Mouse (Mus musculus) layer of hippocampus, adult 2 months (tissue): Measurements from ENCODE around the gene Dstyk. TPM values are rescaled to one million over a fixed set of nuclear protein-coding genes. Genes with fewer than 3 reads are reported as not detected.

Source experiments
- DNase-seq, 2 experiments: peaks; one replicate each; pipeline ENCODE4 v3.0.0; 2022; ENCODE audit warnings: low spot score in 2 of 2
- H3K27ac ChIP-seq: fragments of 200-600 bp; 2 replicates; pipeline ENCODE4 v1.8.1; 2022
- H3K4me3 ChIP-seq: fragments of 200-600 bp; 2 replicates; pipeline ENCODE4 v1.8.1; 2022; ENCODE audit warnings: mild to moderate bottlenecking
- CTCF ChIP-seq: fragments of 200-600 bp; conservative IDR thresholded peaks from 2 replicates; pipeline ENCODE4 v1.8.1; 2022; ENCODE audit warnings: antibody characterized with exemption, mild to moderate bottlenecking, moderate library complexity
- long read RNA-seq, 2 experiments: library from polyadenylated mRNA; stranded (forward); transcript quantifications; one replicate each; pipeline ENCODE4 v2.0.0; 2021; ENCODE audit warnings: borderline mapping rate in 2 of 2
- total RNA-seq, 2 experiments: library from RNA; stranded (reverse); gene quantifications; 2 replicates each; pipeline ENCODE4 v1.2.3; 2021

Dstyk gene
- total RNA-seq = 10 to 100 TPM; 49.0 to 50.2 TPM
- long read RNA-seq, experiment 1, full-length matches to known transcripts = 10 of 32 reads
- long read RNA-seq, experiment 1, partial matches to known transcripts = 5 of 32 reads
- long read RNA-seq, experiment 1, other reads (novel, unspliced or antisense) = 17 of 32 reads
- long read RNA-seq, experiment 2, full-length matches to known transcripts = 15 of 39 reads
- long read RNA-seq, experiment 2, partial matches to known transcripts = 5 of 39 reads
- long read RNA-seq, experiment 2, other reads (novel, unspliced or antisense) = 19 of 39 reads

DNA sequence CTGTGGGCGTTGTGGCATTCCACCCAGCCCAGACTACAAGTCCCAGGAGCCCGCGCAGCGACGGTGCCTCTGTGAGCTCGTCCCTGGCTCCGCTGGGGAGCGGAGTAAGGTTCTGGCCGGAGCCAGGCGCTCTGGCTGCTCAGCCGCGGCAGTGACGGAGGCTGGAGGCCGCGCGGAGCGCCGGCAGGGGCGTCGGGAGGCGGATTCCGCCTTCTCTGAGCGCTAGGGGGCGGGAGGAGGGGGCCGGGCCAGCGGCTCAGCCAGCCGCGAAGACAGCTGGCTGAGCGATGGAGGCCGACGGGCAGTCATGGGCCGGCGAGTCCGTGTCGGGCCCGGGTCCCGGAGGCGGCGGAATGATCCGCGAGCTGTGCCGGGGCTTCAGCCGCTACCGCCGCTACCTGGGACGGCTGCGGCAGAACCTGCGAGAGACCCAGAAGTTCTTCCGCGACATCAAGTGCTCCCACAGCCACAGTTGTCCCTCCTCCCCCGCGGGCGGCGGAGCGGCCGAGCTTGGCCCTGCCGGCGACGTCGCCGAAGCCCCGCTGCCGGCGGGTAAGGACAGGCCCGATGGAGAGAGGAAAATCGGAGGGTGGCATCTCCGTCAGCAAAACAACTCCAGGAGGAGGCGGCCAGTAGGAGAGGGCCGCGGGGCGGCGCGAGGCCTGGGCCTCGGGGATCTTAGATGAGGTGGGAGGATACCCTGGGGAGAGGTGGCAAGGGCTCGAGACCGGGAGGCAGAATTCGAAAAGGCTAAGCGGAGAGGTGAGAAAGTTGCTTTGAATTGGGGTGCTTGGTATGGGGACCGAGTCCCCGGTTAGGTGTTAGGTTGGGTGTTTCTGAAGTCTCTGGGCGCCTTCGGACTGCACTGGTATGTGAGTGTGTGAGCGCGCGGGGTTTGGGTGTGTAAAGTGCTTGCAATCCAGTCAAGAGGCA lies at the start of gene Dstyk:
Dstyk (plus strand) TSS at position 237 of the 933 bp plus-strand sequence.
- Histone ChIP-seq H3K27ac (peak within 1 kb of the TSS; percentile 91), H3K4me3 (peak within 1 kb of the TSS; percentile 98)
- peak; percentile 77 for TF ChIP-seq CTCF
- DNase-seq = peak; percentile 91 to 92

DNA sequence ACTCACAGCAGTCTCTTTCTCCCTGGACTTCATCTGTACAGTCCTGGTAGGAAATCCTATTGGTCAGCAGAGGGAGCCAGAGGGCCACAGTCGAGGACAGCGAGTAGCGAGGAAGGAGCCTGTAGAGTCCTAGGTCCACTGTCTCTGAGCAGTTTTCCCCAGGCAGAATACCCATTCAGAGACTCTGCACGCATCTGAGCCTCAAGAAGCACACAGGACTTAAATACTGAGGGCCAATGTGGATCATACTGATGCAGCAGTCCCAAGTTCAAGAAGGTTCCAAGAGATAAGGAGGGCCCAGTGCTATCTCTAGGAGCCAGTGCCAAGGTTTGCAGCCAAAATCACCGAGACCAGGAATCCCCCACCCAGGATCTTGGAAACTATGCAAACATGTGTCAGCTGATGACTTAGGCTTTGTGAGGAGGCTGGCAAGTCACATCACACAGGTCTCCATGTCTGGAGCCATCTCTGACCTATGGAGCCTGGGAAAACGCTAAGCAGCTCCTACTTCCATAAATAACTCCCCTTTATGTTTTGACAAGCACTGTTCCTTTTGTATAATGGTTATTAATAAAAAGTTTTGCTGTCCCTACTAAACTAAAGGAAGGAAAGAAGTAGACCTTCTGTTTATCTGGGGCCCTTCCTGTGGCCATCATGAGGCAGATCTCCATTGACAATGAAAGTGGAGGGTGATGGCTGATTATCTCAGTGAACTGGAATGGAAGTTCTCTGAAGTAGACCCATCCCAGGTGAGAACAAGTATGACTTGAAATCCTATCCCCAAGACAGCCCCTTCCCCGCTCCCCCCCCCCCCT lies 49.5 kb upstream of the Dstyk start:
- TF ChIP-seq CTCF = peak; percentile 93
- peak overlapping the region; percentile 86 for H3K27ac ChIP-seq
- DNase-seq = peak; percentile 88 to 91
- no peak overlapping the region for H3K4me3 ChIP-seq

DNA sequence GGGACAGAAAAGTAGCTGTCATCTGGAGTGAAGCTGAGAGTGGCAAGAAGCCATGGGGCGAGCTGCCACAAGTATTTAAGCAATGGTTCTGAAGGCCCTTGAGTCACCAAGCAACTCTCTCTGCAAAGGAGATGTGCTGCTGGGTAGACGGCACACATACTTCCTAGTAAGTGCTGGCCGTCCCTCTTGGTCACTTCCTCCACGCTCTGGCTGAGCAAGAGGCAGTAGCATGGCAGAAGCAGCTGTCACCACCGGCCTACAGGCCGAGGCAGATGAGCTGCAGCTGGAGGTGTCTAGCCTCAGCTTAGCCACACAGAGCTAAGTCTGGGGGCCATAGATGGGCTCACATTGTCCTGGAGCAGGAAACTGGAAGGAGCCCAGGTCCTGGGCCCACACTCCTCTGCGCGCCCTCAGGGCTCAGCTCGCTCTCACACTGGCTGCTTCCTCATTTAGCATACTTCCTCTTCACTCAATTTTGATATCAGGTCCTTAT lies 46.6 kb upstream of the Dstyk start:
- TF ChIP-seq CTCF = no peak
- H3K27ac ChIP-seq = peak overlapping the region; percentile 87
- H3K4me3 ChIP-seq = no peak overlapping the region
- no peak for DNase-seq

DNA sequence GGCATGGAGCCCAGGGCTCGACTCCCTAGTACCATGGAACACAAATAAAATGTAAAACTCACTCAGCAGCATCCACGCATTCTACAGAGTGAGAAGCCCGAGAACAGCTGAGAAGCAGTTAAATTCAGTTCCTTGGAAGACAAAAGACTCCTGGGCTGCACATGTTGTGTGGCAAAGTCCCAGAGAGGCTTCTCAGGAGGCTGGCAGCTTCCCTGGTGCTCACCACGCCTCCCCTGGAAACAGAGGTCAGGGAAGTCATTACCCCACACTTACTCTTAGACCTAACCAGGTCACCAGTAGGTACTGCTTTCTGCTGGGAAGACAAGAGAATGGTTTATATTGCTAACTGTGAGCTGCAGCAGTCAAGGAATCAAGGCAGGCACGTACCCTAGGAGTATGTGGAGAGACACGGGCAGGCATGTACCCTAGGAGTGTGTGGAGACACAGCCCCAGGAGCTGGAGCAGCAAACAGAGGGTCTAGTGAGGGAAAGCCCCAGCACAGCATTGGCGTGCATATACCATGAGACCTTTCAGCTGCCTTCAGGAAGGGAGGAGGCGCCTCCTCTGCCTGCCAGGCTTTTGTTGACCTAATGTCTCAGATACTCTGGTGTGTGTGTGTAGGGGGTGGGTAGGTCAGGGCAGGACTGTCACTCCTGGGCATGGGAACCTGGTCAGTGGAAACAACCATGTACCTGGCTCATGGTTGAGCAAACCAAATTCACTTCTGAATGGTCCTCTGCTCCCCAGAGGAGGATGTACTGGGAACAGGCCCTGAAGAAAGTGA lies 45.9 kb upstream of the Dstyk start:
- TF ChIP-seq CTCF = no peak
- Histone ChIP-seq H3K4me3 (no peak overlapping the region), H3K27ac (peak overlapping the region; percentile 87)
- DNase-seq = no peak

DNA sequence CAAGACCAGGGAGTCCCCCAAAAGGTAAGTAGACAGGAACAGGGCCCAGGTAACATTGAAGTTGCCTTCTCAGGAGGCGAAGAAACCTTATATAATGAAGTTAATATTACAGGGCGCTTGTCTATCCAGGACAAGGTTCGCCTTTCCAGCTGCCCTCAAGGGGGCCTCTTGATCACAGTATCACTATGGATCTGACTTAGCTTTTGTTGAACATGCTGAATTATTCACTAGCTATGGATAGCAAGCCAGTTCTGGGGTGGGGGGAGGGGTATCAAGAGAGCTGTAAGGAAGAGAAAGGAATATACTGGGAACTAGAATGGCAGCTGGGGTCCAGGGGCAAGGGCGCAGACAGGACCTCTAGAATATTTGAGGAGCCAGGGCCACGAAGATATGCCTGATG lies 45.0 kb upstream of the Dstyk start:
- TF ChIP-seq CTCF = peak; percentile 25

DNA sequence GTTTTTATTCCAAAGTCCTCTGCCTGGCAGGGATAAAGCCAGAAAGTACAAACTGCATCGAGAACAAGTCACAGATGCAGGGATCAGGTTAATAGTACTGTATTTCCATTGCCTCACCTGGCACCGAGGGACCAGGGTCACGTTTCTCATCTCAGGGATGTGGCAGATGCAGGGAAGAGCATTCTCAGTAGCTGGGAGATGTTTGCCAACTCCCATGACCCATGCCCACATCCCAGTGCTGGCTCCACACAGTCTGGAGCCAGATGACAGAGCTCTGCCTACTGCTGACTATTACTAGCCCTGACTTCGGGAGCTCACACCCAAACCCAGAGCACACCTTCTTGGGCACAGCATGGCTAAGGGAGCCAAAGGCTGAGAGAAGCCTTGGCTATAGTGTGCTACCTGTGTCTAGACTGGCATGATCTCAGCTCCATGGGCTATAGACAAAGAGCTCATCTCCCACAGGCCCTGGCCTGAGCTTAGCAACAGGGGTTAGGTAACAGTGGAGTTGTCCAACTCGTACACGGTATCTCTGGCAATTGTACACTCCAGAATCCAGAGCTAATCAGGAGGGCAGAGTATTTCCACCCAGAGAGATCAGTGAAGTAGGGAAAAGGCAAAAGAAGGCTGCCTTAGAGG lies 44.3 kb upstream of the Dstyk start:
- peak overlapping the region; percentile 87 for H3K27ac ChIP-seq
- no peak for DNase-seq
- TF ChIP-seq CTCF = no peak
- no peak overlapping the region for H3K4me3 ChIP-seq

More for the DNA sequence above, 45.0 kb upstream of the Dstyk start:
- peak overlapping the region; percentile 87 for H3K27ac ChIP-seq
- H3K4me3 ChIP-seq = no peak overlapping the region
- DNase-seq = no peak

DNA sequence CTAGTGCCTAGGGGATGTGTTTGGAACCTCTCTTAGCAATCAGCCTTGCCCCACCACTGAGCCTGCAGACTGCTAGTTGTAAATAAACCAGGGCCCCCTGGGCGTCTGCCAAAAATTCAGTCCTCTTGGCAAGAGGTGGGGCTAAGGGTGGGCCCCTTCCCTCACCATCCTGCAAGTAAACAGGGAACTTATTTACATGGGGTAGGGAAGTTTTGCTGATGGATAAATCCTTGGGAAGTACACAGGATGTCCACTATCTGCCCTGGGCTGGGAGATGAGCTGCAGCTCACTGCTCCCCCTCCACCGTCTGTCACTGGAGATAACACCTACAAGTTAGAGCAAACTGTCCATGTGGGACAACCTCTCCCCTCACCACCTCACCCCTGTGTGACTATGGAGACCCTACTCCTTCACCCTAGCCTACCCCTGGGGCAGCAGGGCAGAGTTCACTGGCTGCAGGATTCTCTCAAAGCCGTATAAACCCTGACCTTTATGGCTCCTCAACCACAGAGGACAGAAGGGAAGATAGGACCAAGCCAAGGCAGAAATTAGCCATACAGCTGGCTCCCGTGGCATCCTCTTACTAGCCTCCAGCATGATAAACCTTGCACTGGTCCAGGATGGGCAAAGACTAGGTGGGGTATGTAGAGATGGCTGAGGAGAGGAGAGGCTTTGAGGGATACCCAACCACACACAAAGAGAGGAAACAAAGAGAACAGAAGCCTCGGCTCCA lies 43.0 kb upstream of the Dstyk start:
- Histone ChIP-seq H3K27ac (peak overlapping the region; percentile 87), H3K4me3 (no peak overlapping the region)
- TF ChIP-seq CTCF = no peak
- DNase-seq = no peak

DNA sequence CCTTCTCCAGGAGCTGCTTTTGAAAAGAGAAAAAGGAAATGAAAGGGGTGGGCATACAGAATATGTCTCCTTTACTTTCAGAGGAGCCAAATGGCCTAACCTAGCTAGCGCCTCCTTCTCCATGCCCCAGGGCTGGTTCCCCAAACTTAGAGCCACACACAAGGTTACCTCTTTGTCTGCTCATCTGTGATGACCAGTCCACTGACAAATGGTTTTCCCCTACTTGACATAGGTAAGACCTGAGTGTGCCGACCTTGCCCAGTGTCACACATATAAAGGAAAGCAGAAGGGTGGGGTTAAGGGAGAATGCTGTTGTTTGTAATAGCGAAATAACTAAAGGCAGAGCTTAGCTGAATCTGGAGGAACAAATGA lies 42.5 kb upstream of the Dstyk start:
- H3K27ac ChIP-seq = peak overlapping the region; percentile 87
- DNase-seq = no peak
- no peak for TF ChIP-seq CTCF
- no peak overlapping the region for H3K4me3 ChIP-seq

DNA sequence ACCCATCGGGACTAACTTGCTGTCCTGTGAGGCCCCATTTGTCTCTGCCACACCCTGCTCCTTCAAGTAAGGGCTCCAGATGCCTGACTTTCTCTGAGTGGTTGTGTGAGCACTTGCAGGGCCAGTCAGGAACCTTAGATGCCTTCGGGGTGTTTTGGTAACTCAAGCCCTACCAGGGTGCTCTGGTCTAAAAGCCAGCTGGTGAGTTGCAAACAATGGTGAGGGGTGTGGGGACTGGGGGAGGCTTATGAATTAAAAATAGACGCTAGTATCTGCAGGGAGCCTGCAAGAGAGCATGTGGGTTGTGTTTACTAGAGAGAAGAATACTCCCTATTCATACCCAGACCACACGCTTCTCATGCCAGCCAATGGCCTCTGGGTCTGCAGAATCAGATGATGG lies 42.1 kb upstream of the Dstyk start:
- DNase-seq = no peak
- peak overlapping the region; percentile 87 for H3K27ac ChIP-seq
- no peak overlapping the region for H3K4me3 ChIP-seq
- TF ChIP-seq CTCF = no peak

DNA sequence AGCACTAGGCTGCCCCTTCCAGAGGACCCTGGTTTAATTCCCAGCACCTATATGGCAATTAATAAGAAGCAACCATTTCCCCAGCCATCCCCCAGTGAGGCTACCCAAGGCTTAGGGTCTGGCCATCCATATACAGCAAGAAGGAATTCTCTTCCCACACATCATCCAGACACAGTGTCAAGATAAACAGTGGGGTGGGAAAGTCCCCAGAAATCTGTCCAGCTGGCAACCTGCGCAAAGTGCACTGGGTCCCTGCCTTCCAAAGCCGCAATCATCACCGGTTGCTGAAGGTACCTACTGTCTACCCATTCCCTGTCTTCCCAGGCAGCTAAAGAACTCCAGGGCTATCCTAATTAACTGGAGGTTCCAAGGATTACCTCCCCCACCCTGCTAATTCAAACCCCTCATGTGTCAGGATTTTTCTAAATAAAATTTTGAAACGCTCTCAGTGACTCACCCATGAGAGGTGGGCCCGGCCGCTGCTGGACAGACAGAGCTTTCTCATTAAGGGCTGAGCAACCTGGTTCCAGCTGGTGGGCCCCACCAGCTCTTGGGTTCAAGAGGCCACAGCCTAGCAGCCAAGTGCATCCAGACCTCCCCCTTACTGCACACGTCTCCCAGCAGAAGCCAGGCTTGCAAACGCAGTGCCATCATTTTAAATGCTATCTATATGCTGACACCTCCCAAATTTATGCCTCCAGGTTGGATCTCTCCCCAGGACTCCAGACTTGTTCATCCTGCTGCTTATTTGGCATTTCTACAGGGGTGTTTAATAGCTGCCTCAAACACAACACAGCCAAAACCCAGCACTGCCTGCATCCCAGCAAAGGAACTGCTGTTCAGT lies 40.9 kb upstream of the Dstyk start:
- Histone ChIP-seq H3K4me3 (no peak overlapping the region), H3K27ac (peak overlapping the region; percentile 83)
- no peak for DNase-seq
- TF ChIP-seq CTCF = no peak

DNA sequence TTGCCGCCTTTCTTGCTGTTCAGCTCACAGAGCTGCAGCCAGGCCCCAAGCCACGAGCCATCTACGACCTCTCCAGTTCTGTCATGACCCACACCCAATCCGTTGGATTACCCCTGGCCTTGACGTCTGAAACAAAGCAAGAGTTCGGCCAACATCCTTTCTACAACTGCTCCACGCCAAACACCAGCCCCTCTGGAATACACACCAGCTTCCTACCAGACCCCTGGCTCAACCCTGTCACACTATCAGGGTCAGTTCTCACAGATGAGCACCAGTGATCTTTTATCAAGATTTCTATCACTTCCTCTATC lies 40.3 kb upstream of the Dstyk start:
- Histone ChIP-seq H3K4me3 (no peak overlapping the region), H3K27ac (peak overlapping the region; percentile 83)
- no peak for TF ChIP-seq CTCF
- DNase-seq = no peak
